Mouse (Mus musculus): ENCODE results near the gene Lpin2.

Gene Lpin2

DNA sequence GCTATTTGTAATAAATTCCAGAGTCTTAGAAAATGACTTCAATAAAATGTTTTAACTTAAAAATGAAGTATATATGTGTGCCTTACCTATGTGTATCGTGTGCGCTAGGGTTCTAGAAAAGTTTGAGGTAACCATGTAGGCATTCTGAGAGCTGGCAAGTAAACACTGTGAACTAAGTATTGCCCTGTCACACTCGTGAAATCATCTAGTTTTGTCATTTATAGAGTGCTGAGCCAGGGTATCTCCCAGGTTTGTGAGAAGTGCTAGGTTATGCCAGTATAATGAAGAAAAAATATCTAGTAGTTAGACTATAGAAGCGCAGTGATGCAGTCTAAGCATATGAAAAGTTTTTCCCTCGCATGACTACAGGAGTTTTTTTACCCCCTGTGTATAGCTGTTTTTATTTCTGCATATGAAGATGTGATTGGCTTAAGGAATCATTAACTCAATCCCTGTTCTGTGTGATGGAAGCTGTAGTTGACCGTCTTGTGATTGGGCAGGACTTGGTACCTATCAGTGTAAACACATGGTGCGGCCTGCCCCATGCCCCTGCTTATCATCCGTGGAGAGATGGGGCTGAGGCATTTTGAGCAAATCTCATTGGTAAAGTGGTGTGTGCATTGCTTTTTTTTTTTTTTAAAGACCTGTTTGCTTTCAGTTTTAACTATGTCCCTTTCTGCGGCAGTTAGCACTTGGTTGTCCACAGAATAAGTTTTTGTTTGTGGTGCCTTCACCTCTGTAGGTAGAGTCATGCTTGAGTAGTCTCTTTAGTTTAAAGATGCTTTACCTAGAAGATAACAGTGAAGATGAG is 21.8 kb downstream of the Lpin2 start:
- no peak for DNase-seq (ENCODE audit: low spot score)

GRCm38 (mm10) chr17:71204809-71205091 is 22.4 kb downstream of the Lpin2 start:
- no peak for DNase-seq (ENCODE audit: low spot score)

DNA sequence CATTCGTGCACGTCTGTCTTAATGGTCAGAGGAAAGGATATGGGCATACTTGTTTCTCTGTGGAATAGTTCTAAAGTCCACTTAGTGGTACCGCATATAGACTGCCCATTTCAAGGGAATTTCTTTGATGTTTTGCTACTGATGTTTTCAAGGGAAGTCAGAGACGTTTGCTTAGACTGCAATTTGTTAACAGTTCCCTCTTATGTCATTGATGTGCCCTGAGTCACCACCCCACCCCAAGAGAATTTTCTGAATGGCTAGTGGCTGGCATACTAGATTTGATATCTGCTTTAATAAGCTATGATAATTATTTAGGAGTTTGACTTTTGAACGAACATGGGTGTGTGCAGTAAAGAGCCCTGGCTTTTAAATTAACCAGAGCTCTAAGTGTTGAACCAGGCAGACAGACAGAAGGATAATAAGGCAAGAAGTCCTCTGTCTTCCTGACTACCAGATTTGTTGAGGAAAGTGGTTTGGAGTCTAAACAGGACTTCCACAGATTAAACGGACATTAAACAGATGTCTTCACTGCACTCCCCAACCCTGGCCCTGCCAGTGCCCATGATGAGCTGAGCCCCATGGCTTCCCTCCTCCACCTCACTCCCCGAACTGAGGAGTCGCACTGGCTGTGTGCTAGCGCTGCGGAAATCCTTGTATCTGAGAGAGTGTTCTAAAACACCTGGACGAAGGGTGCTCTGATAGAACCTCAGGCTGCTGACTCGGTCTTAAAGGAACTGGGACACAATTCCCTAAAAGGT is 24.0 kb downstream of the Lpin2 start:
- DNase-seq (ENCODE audit: low spot score): no peak

DNA sequence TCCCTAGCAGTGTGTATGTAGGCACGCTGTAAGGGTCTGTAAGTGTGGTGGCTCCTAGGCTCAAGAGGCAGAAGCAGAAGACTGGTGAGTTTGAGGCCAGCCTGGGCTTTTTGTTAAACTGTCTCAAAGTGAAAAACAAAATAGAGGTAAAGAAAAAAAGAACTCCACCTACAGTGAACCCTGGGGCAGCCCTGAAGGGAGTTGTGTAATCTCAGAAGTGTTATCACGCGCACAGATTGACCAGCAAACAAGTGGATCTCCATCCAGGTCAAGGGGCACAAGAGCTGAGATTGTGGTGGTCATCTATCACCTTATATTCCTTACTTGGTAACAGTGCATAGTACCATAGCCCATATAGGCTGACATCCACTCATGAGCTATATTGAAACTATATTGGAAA is 24.9 kb downstream of the Lpin2 start:
- no peak for DNase-seq (ENCODE audit: low spot score)

DNA sequence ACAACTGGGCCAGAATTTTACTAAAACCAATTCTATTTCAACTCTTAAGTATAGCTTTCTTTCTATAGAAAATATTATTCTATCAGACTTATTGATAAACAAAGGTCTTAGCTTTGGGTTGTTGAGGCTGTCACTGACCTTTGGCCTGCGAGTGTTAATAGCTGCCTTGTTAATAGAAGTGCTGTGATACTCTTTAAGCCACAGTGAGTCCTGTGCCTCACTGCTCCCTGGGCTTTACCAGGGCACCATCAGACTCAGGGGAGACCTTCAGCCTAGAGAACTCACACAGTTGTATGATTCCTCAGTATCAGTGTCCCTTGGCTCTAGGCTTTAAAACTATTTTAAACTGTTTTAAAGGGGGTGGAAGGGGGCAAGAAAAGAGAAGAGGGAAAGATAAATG is 26.0 kb downstream of the Lpin2 start:
- DNase-seq (ENCODE audit: low spot score): no peak

DNA sequence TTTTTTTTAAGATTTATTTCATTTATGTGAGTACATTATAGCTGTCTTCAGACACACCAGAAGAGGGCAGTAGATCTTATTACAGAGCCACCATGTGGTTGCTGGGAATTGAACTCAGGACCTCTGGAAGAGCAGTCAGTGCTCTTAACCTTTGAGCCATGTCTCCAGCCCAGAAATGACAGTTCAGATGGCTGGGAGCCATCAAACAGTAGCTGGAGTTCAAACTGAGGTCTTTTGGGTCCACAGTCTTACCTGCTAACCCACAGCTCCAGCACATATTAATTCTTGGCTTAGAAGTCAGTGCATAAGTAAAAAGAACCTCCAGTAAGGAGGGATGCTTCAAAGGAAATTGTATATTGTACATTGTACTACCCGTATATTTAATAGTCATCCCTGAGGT is 26.6 kb downstream of the Lpin2 start:
- no peak for DNase-seq (ENCODE audit: low spot score)

DNA sequence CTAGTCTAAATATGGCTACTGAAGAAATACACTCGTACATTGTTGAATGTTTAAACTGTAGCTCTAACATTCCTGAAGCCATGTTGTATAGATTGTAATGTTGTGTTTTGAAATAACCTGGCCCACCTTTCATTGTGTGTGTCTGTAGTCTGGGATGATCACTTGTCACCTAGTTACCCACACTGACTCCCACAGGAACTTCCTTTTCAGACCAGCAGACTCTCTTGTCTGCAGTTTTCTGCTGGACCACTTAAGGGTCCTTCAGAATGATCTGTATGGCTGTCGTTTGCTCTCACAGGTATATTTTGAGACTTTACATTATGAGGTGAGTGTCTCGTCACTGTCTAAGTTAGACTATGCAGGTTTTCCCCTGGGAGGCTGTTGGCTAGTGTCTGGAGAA is 27.6 kb downstream of the Lpin2 start:
- no peak for DNase-seq (ENCODE audit: low spot score)

DNA sequence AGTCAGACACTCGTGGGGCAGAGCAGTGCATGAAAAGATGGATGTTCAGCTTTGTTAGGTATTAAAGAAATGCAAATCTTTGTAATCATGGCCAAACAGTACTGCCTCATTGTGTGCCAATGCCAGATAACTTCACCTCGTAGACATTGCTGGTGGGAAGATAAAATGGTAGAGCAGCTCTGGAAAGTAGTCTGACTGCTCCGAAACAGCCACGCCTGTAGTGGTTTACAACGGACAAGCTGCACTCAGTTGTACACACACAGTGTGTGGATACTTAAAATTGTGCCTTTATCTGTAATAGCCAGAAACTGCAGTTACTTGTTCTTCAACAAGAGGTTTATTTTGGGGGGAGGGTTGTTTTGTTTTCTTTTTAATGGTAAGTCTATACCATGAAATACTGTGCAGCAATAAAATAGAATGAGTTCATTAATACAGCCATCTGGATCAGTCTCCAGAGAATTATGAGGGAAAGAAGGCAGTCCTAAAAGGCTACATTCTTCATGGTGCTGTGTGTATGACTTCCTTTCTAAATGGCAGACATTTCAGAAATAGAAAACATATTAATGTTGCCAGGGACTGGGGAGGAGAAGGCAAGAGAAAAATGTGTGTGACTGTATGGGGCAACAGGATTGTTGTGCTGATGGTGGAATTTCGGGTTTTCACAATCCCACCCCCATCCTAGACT is 29.7 kb downstream of the Lpin2 start:
- no peak for DNase-seq (ENCODE audit: low spot score)

DNA sequence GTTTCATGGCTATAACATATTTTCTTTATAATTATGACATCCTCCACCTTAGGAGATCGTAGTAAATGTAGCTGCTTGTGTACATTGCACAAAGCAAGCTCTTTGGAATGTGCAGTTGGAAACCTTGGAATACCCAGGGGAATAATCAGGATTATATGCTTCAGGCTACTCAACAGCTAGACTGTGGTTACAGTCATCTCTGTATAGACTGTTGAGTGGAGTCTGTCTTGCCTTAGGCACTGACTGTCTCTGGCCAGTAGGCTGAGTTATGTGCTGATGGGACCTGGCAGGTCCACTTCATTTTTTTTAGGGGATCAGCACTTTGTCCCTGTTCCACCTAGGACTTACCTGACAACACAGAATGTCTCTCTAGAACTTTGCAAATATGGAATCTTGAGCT is 31.3 kb downstream of the Lpin2 start:
- DNase-seq (ENCODE audit: low spot score): no peak

GRCm38 (mm10) chr17:71214514-71215240 is 32.3 kb downstream of the Lpin2 start:
- DNase-seq (ENCODE audit: low spot score): no peak

DNA sequence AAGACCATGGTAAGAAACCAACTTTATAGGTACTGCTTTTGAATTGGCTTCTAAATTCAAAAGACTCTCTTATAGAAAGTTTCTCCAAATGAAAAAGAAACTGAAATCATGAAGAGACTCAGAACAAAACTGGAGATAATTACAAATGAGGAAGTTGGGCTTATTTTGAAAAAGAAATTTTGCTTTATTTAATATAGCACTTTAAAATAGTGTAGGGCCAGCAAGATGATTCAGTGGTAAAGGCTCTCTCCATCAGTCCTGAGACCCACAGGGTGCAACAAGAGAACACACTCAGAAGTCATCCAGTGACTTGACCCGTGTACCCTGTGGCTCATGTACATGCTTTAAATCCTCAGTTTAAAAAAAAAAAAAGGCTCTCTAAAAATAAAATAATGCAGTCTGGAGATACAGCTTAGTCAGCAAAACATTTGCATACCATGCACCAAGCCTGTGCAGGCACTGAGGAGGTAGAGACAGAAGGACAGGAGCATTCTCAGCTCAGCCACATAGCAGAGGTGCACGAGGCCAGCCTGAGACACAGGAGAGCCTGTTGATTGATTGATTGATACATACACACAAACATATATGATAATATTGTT is 33.0 kb downstream of the Lpin2 start:
- no peak for DNase-seq (ENCODE audit: low spot score)

GRCm38 (mm10) chr17:71216263-71216662 is 33.9 kb downstream of the Lpin2 start:
- DNase-seq (ENCODE audit: low spot score): no peak

GRCm38 (mm10) chr17:71217111-71217685 is 34.8 kb downstream of the Lpin2 start:
- no peak for DNase-seq (ENCODE audit: low spot score)

GRCm38 (mm10) chr17:71221383-71221782 is 39.0 kb downstream of the Lpin2 start:
- no peak for DNase-seq (ENCODE audit: low spot score)

DNA sequence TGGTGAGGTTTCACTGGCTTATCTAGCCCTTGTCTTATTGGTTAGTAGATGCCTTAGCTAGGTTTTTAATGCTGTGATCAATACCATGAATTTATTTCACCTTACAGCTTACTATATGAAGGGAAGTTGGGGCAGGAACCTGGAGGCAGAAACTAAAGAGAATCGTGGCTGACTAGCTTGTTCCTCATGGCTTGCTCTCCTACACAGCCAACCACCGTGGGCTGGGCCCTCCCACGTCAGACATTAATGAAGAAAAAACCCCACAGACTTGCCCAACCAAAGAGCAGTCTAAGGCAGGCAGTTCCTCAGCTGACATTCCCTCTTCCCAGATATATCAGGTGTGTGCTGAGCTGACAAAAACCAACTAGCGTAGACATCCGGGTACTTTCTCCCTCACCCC is 41.3 kb downstream of the Lpin2 start:
- DNase-seq (ENCODE audit: low spot score): no peak

- no peak for DNase-seq (ENCODE audit: low spot score)
These were observed 42.2 kb downstream of the Lpin2 start for GRCm38 (mm10) chr17:71224521-71224920.

DNA sequence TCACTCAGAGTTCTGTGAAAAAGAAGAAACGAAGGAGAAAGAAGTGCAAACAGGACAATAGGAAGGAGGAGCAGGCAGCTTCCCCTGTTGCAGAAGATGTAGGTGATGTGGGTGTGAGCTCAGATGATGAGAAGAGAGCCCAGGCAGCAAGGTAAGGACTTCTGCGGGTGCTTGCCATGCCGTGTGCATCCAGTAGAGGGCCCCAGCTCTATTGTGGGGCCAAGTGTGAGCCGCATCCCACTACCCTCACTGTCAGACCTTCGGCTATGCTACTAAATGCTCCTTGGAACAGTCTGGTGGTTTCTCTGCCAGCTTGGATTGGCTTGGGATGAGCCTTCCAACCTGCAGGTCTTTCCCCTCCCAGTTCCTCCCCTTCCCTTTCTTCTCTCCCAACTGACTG is 42.7 kb downstream of the Lpin2 start:
- no peak for DNase-seq (ENCODE audit: low spot score)

- DNase-seq (ENCODE audit: low spot score): no peak
These were observed 45.0 kb downstream of the Lpin2 start for GRCm38 (mm10) chr17:71227128-71227895.

- no peak for DNase-seq (ENCODE audit: low spot score)
These were observed 46.3 kb downstream of the Lpin2 start for GRCm38 (mm10) chr17:71228651-71229050.

GRCm38 (mm10) chr17:71230108-71230709 is 47.8 kb downstream of the Lpin2 start:
- DNase-seq (ENCODE audit: low spot score): no peak

DNA sequence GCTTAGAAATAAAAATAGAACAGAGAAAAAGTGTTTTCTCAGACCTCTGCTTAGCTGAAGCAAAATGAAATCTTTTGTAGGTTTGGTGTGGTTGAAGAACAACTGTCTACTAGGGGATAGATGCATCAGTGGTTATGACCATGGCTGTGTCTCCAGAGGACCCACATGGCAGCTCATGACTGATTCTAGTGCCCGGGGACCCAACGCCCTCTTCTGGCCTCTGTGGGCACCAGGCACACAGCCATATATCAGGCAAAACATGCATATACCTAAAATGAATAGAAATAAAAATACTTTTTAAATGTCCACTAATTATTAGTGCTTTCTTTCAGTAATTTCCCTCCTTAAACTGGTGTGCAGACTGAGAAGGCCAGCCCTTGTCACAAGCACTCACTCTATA is 49.6 kb downstream of the Lpin2 start:
- DNase-seq (ENCODE audit: low spot score): no peak
